In the genomic region with DNA sequence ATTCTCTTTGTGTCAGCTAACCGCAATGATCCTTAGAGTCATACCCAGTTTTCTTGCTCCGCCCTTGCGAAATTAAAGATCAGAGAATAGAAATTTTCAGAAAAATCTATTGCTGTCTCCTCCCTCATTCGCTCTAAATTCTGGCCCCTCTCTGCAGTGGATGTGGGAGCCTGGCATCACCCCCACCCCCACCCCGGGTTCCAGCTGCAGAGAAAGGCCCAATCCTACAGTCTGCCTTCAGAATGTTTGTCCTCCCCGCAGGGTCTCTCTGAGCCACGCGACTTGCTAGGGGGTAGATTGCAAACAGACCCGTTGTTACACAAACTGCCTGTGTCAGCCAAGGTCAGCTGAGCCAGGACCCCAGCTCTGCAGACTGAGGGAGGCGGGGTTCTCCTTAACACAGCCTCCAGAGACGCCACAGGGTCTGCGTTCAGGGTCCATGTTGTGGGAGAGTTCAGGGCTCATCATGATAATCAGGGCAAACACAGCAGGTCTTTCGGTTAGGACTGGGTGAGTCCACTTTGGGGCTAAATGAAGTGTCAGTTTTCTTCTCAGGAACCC, we compare ENCODE assay signal across 12 mouse cellular contexts. TPM values are rescaled to one million over a fixed set of nuclear protein-coding genes. Genes with fewer than 3 reads are reported as not detected.
DNase-seq lines count a peak whose midpoint lies in the region; ATAC-seq and TF ChIP-seq lines count a peak whose summit lies in the region.
"Had no signal": no experiment of that assay in that cellular context is flagged by ENCODE, and none has a peak within 500 bp of the region (broad histone marks: within the 10 kb centered on the region; RNA-seq: fewer than 3 reads in every experiment).

No protein-coding gene starts in this region.

- H3K9ac ChIP-seq in kidney, embryonic 16.5 days (replicated peaks; ENCODE audit: low read length), result peak overlapping the region; percentile 64
- H3K9ac ChIP-seq in hindbrain, embryonic 15.5 days, result no peak overlapping the region
- no peak overlapping the region for H3K9ac ChIP-seq in neural tube, embryonic 14.5 days (replicated peaks; ENCODE audit: low read depth, low read length)

- no peaks in the 10 kb centered on the region for H3K36me3 ChIP-seq in kidney, embryonic 16.5 days (ENCODE audit: insufficient read depth, low read length)
- peaks cover 41% of the 10 kb centered on the region for H3K36me3 ChIP-seq in embryonic facial prominence, embryonic 10.5 days (replicated peaks)
- no peaks in the 10 kb centered on the region for H3K36me3 ChIP-seq in hindbrain, embryonic 15.5 days
- H3K36me3 ChIP-seq in neural tube, embryonic 14.5 days (ENCODE audit: control insufficient read depth, insufficient read depth, low read length), result no peaks in the 10 kb centered on the region

- H3K4me1 ChIP-seq in kidney, embryonic 16.5 days (ENCODE audit: insufficient read depth, low read length), result peaks cover 72% of the 10 kb centered on the region
- H3K4me1 ChIP-seq in embryonic facial prominence, embryonic 10.5 days, result peaks cover 88% of the 10 kb centered on the region
- peaks cover 60% of the 10 kb centered on the region for H3K4me1 ChIP-seq in hindbrain, embryonic 15.5 days (replicated peaks)
- peaks cover 49% of the 10 kb centered on the region for H3K4me1 ChIP-seq in neural tube, embryonic 14.5 days (ENCODE audit: control insufficient read depth, insufficient read depth, low read length)

- no peak for DNase-seq in kidney, postnatal 10 days
- peak; percentile 77 for DNase-seq in embryonic facial prominence, embryonic 10.5 days (ENCODE audit: low spot score)
- DNase-seq in cerebellum, adult 8-10 months, result no peak
- no peak for DNase-seq in layer of hippocampus, adult 2 months (ENCODE audit: low spot score in 2 of 2)
- DNase-seq in heart, adult 11 months, result no peak
- DNase-seq: adrenal gland, adult 8-10 months; lung, adult 18-20 months had no signal

- H3K27ac ChIP-seq in kidney, embryonic 16.5 days (ENCODE audit: low read length), result peak overlapping the region; percentile 50; the same call in 1 of the 2 replicates
- H3K27ac ChIP-seq in embryonic facial prominence, embryonic 10.5 days (replicated peaks), result peak overlapping the region; percentile 96
- H3K27ac ChIP-seq in hindbrain, embryonic 15.5 days (replicated peaks), result no peak overlapping the region
- no peak overlapping the region for H3K27ac ChIP-seq in neural tube, embryonic 14.5 days (ENCODE audit: low read depth, low read length)
- H3K27ac ChIP-seq in layer of hippocampus, adult 2 months, result no peak overlapping the region

- no peak for ATAC-seq in kidney, embryonic 16.5 days (ENCODE audit: low FRiP score, low TSS enrichment)
- no peak for ATAC-seq in hindbrain, embryonic 15.5 days (ENCODE audit: low FRiP score, low read depth)
- no peak for ATAC-seq in neural tube, embryonic 14.5 days (ENCODE audit: low read depth)

- peak overlapping the region; percentile 46 for H3K4me3 ChIP-seq in kidney, embryonic 16.5 days (ENCODE audit: low read length)
- H3K4me3 ChIP-seq in embryonic facial prominence, embryonic 10.5 days, result peak overlapping the region; percentile 78
- H3K4me3 ChIP-seq in hindbrain, embryonic 15.5 days, result no peak overlapping the region
- H3K4me3 ChIP-seq in neural tube, embryonic 14.5 days (ENCODE audit: low read depth, low read length), result peak overlapping the region; percentile 4; the same call in 1 of the 2 replicates
- no peak overlapping the region for H3K4me3 ChIP-seq in layer of hippocampus, adult 2 months

- WGBS in kidney, embryonic 16.5 days, result 12% methylated on average over 13 of the region's 13 CpGs
- 1% methylated on average over 13 of the region's 13 CpGs for WGBS in embryonic facial prominence, embryonic 10.5 days
- 10% methylated on average over 13 of the region's 13 CpGs for WGBS in hindbrain, embryonic 15.5 days
- WGBS in neural tube, embryonic 14.5 days, result 5% methylated on average over 13 of the region's 13 CpGs

- peaks cover 16% of the 10 kb centered on the region; the same call in 1 of the 2 replicates for H3K27me3 ChIP-seq in kidney, embryonic 16.5 days (ENCODE audit: insufficient read depth, low read length)
- no peaks in the 10 kb centered on the region; the same call in 1 of the 2 replicates for H3K27me3 ChIP-seq in embryonic facial prominence, embryonic 10.5 days (replicated peaks; ENCODE audit: low read depth, poor library complexity, severe bottlenecking)
- H3K27me3 ChIP-seq in hindbrain, embryonic 15.5 days, result 0 out of 2 replicates have a peak, but pooled peaks cover 2% of the 10 kb centered on the region
- H3K27me3 ChIP-seq in neural tube, embryonic 14.5 days (ENCODE audit: control insufficient read depth, insufficient read depth, low read length), result no peaks in the 10 kb centered on the region

- no peak for TF ChIP-seq CTCF in layer of hippocampus, adult 2 months (conservative IDR thresholded peaks at IDR 0.05)

- H3K4me2 ChIP-seq in kidney, embryonic 16.5 days (replicated peaks; ENCODE audit: low read depth, low read length), result peak overlapping the region; percentile 75
- peak overlapping the region; percentile 19; the same call in 1 of the 2 replicates for H3K4me2 ChIP-seq in hindbrain, embryonic 15.5 days
- H3K4me2 ChIP-seq in neural tube, embryonic 14.5 days (ENCODE audit: low read depth, low read length), result peak overlapping the region; percentile 56; the same call in 1 of the 2 replicates

- H3K9me3 ChIP-seq in kidney, embryonic 16.5 days (ENCODE audit: low read length), result no peaks in the 10 kb centered on the region
- H3K9me3 ChIP-seq in embryonic facial prominence, embryonic 10.5 days, result no peaks in the 10 kb centered on the region
- no peaks in the 10 kb centered on the region for H3K9me3 ChIP-seq in hindbrain, embryonic 15.5 days
- no peaks in the 10 kb centered on the region for H3K9me3 ChIP-seq in neural tube, embryonic 14.5 days (ENCODE audit: control insufficient read depth, low read length)

RNA-seq across cellular contexts. Expression of gene Crabp2, which starts 1.6 kb away (rescaled TPM):
- polyA plus RNA-seq in kidney, embryonic 16.5 days (2015; fragmentation: Nextera tagmentation; extraction: Ambion mirVana), result 62.0 and 67.8 TPM in 2 replicates
- polyA plus RNA-seq in embryonic facial prominence, embryonic 10.5 days (2016; fragmentation: Nextera tagmentation; extraction: Ambion mirVana), result 686 and 800 TPM in 2 replicates
- polyA plus RNA-seq in hindbrain, embryonic 15.5 days (2015; fragmentation: Nextera tagmentation; extraction: Ambion mirVana), result 50.7 and 74.7 TPM in 2 replicates
- 45.5 and 103 TPM in 2 replicates for polyA plus RNA-seq in neural tube, embryonic 14.5 days (2014; fragmentation: Nextera tagmentation; extraction: Ambion mirVana)
- total RNA-seq in layer of hippocampus, adult 2 months (2021), result 1 to 10 TPM; 1.6 to 3.7 TPM
- total RNA-seq: granulocyte monocyte progenitor cell, adult 5-6 weeks had no signal
- polyA plus RNA-seq: large intestine, adult 2 months had no signal

RNA-seq across cellular contexts. Expression of gene Rrnad1, which starts 19.5 kb away (rescaled TPM):
- 19.9 and 22.7 TPM in 2 replicates for polyA plus RNA-seq in kidney, embryonic 16.5 days (2015; fragmentation: Nextera tagmentation; extraction: Ambion mirVana)
- 20.6 and 21.5 TPM in 2 replicates for polyA plus RNA-seq in embryonic facial prominence, embryonic 10.5 days (2016; fragmentation: Nextera tagmentation; extraction: Ambion mirVana)
- 20.1 and 20.3 TPM in 2 replicates for polyA plus RNA-seq in hindbrain, embryonic 15.5 days (2015; fragmentation: Nextera tagmentation; extraction: Ambion mirVana)
- 19.7 and 20.6 TPM in 2 replicates for polyA plus RNA-seq in neural tube, embryonic 14.5 days (2014; fragmentation: Nextera tagmentation; extraction: Ambion mirVana)
- total RNA-seq in layer of hippocampus, adult 2 months (2021), result 10 to 100 TPM; 24.7 to 27.4 TPM

RNA-seq across cellular contexts. Expression of gene Isg20l2, which starts 19.9 kb away (rescaled TPM):
- 60.2 and 68.7 TPM in 2 replicates for polyA plus RNA-seq in kidney, embryonic 16.5 days (2015; fragmentation: Nextera tagmentation; extraction: Ambion mirVana)
- polyA plus RNA-seq in embryonic facial prominence, embryonic 10.5 days (2016; fragmentation: Nextera tagmentation; extraction: Ambion mirVana), result 78.0 and 81.3 TPM in 2 replicates
- polyA plus RNA-seq in hindbrain, embryonic 15.5 days (2015; fragmentation: Nextera tagmentation; extraction: Ambion mirVana), result 30.7 and 33.3 TPM in 2 replicates
- polyA plus RNA-seq in neural tube, embryonic 14.5 days (2014; fragmentation: Nextera tagmentation; extraction: Ambion mirVana), result 16.1 and 23.1 TPM in 2 replicates
- 10 to 100 TPM; 14.2 to 15.8 TPM for total RNA-seq in layer of hippocampus, adult 2 months (2021)

RNA-seq across cellular contexts. Expression of gene Nes, which starts 20.8 kb away (rescaled TPM):
- polyA plus RNA-seq in kidney, embryonic 16.5 days (2015; fragmentation: Nextera tagmentation; extraction: Ambion mirVana), result 25.7 and 26.6 TPM in 2 replicates
- polyA plus RNA-seq in embryonic facial prominence, embryonic 10.5 days (2016; fragmentation: Nextera tagmentation; extraction: Ambion mirVana), result 35.3 and 46.2 TPM in 2 replicates
- polyA plus RNA-seq in hindbrain, embryonic 15.5 days (2015; fragmentation: Nextera tagmentation; extraction: Ambion mirVana), result 31.8 and 42.1 TPM in 2 replicates
- 11.1 and 16.7 TPM in 2 replicates for polyA plus RNA-seq in neural tube, embryonic 14.5 days (2014; fragmentation: Nextera tagmentation; extraction: Ambion mirVana)
- 1 to 10 TPM; 4.0 to 4.8 TPM for total RNA-seq in layer of hippocampus, adult 2 months (2021)

RNA-seq across cellular contexts. Expression of gene Mrpl24, which starts 30.7 kb away (rescaled TPM):
- 76.1 and 80.1 TPM in 2 replicates for polyA plus RNA-seq in kidney, embryonic 16.5 days (2015; fragmentation: Nextera tagmentation; extraction: Ambion mirVana)
- polyA plus RNA-seq in embryonic facial prominence, embryonic 10.5 days (2016; fragmentation: Nextera tagmentation; extraction: Ambion mirVana), result 78.4 and 79.3 TPM in 2 replicates
- 48.6 and 56.2 TPM in 2 replicates for polyA plus RNA-seq in hindbrain, embryonic 15.5 days (2015; fragmentation: Nextera tagmentation; extraction: Ambion mirVana)
- 53.5 and 58.9 TPM in 2 replicates for polyA plus RNA-seq in neural tube, embryonic 14.5 days (2014; fragmentation: Nextera tagmentation; extraction: Ambion mirVana)
- 10 to 100 TPM; 54.3 to 55.1 TPM for total RNA-seq in layer of hippocampus, adult 2 months (2021)

Comparison
In these comparisons a context has a peak if more than half of its experiments do, and no peak if none do; other contexts are left out.
1. H3K27ac ChIP-seq: peak in kidney, embryonic 16.5 days (single experiment) and embryonic facial prominence, embryonic 10.5 days (single experiment); none in hindbrain, embryonic 15.5 days (single experiment), neural tube, embryonic 14.5 days (single experiment) and layer of hippocampus, adult 2 months (single experiment).
2. H3K4me2 ChIP-seq: peak in every context shown above with its lines; median percentile 75 in kidney, embryonic 16.5 days; 56 in neural tube, embryonic 14.5 days; 19 in hindbrain, embryonic 15.5 days.
3. H3K4me3 ChIP-seq: peak in kidney, embryonic 16.5 days (single experiment), embryonic facial prominence, embryonic 10.5 days (single experiment) and neural tube, embryonic 14.5 days (single experiment); none in hindbrain, embryonic 15.5 days (single experiment) and layer of hippocampus, adult 2 months (single experiment).